Mouse (Mus musculus): ENCODE results near the gene Atad5. TPM values are rescaled to one million over a fixed set of nuclear protein-coding genes. Genes with fewer than 3 reads are reported as not detected.
A peak's percentile ranks its signal among the peaks of the same experiment; 100 is the strongest.
"Not testable (repeated sequence)": the region's sequence is repeated elsewhere in the genome, so short reads cannot be mapped to it uniquely, and the experiment has no call there.

Atad5 gene
- total RNA-seq (2018; cell fraction: chromatin; rRNA removed): 10 to 100 TPM in 14 of 26 experiments, 1 to 10 TPM in 12; 3.4 to 18.6 (median 10.6) TPM
- total RNA-seq (2018; cell fraction: cytosol; rRNA removed): 1 to 10 TPM in 25 of 26 experiments, under 1 TPM in 1; 0.86 to 3.2 (median 2.4) TPM
- 10 to 100 TPM in 2 of 26 experiments, 1 to 10 TPM in 24; 2.5 to 28.8 (median 6.8) TPM for total RNA-seq (2018; cell fraction: nucleus; rRNA removed)
- 1.5 to 6.1 TPM (median 1.9 TPM) in 3 replicates for polyA plus RNA-seq (2018)

GRCm38 (mm10) chr11:80088917-80089816, at the start of gene Atad5:
Gene Atad5, plus strand, starts transcription at chr11:80089400.
- Histone ChIP-seq H3K36me3 (ENCODE audit: inconsistent target) (no peaks in the 10 kb centered on the region), H3K27ac (peak within 1 kb of the TSS; percentile 32; the same call in 1 of the 2 replicates), H3K79me2 (ENCODE audit: inconsistent target) (peaks cover 47% of the 10 kb centered on the region), H3K4me3 (ENCODE audit: inconsistent target) (peak within 1 kb of the TSS; percentile 78)
- WGBS (ENCODE audit: missing documents): 4% methylated on average over 56 of the region's 57 CpGs

- Histone ChIP-seq H3K79me2 (ENCODE audit: inconsistent target) (no peaks in the 10 kb centered on the region), H3K4me3 (ENCODE audit: inconsistent target) (no peak overlapping the region), H3K36me3 (ENCODE audit: inconsistent target) (peaks cover 15% of the 10 kb centered on the region), H3K27ac (no peak overlapping the region)
- 48% methylated on average over 9 of the region's 10 CpGs for WGBS (ENCODE audit: missing documents)
Measured at GRCm38 (mm10) chr11:80042615-80043418, 46.4 kb upstream of the Atad5 start.

- H3K27ac ChIP-seq: no peak overlapping the region
Measured at GRCm38 (mm10) chr11:80043419-80043817, 45.8 kb upstream of the Atad5 start.

GRCm38 (mm10) chr11:80046856-80047255, 42.3 kb upstream of the Atad5 start:
- Histone ChIP-seq H3K79me2 (ENCODE audit: inconsistent target) (peaks cover 10% of the 10 kb centered on the region; the same call in 1 of the 2 replicates), H3K27ac (no peak overlapping the region), H3K4me3 (ENCODE audit: inconsistent target) (no peak overlapping the region), H3K36me3 (ENCODE audit: inconsistent target) (peaks cover 54% of the 10 kb centered on the region)
- 94% methylated on average over 7 of the region's 7 CpGs for WGBS (ENCODE audit: missing documents)

More at GRCm38 (mm10) chr11:80043419-80043817, 45.8 kb upstream of the Atad5 start:
- WGBS (ENCODE audit: missing documents): 74% methylated on average over 8 of the region's 8 CpGs
- Histone ChIP-seq H3K4me3 (ENCODE audit: inconsistent target) (no peak overlapping the region), H3K79me2 (ENCODE audit: inconsistent target) (no peaks in the 10 kb centered on the region), H3K36me3 (ENCODE audit: inconsistent target) (peaks cover 21% of the 10 kb centered on the region)

- WGBS (ENCODE audit: missing documents): 76% methylated on average over 2 of the region's 2 CpGs
- Histone ChIP-seq H3K36me3 (ENCODE audit: inconsistent target) (peaks cover 86% of the 10 kb centered on the region), H3K4me3 (ENCODE audit: inconsistent target) (no peak overlapping the region), H3K27ac (no peak overlapping the region), H3K79me2 (ENCODE audit: inconsistent target) (peaks cover 41% of the 10 kb centered on the region; the same call in 1 of the 2 replicates)
Measured at GRCm38 (mm10) chr11:80050088-80050487, 39.1 kb upstream of the Atad5 start.

- peaks cover 95% of the 10 kb centered on the region for H3K36me3 ChIP-seq (ENCODE audit: inconsistent target)
- no peak overlapping the region for H3K4me3 ChIP-seq (ENCODE audit: inconsistent target)
- H3K79me2 ChIP-seq (ENCODE audit: inconsistent target): peaks cover 48% of the 10 kb centered on the region; the same call in 1 of the 2 replicates
- H3K27ac ChIP-seq: no peak overlapping the region
- 62% methylated on average over 7 of the region's 7 CpGs for WGBS (ENCODE audit: missing documents)
Measured at GRCm38 (mm10) chr11:80052456-80052855, 36.7 kb upstream of the Atad5 start.

GRCm38 (mm10) chr11:80053171-80053570, 36.0 kb upstream of the Atad5 start:
- Histone ChIP-seq H3K36me3 (ENCODE audit: inconsistent target) (peaks cover 95% of the 10 kb centered on the region), H3K27ac (no peak overlapping the region), H3K4me3 (ENCODE audit: inconsistent target) (no peak overlapping the region), H3K79me2 (ENCODE audit: inconsistent target) (peaks cover 48% of the 10 kb centered on the region; the same call in 1 of the 2 replicates)
- WGBS (ENCODE audit: missing documents): 98% methylated on average over 5 of the region's 5 CpGs

- WGBS (ENCODE audit: missing documents): 81% methylated on average over 4 of the region's 4 CpGs
- Histone ChIP-seq H3K27ac (no peak overlapping the region), H3K79me2 (ENCODE audit: inconsistent target) (peaks cover 48% of the 10 kb centered on the region; the same call in 1 of the 2 replicates), H3K4me3 (ENCODE audit: inconsistent target) (no peak overlapping the region), H3K36me3 (ENCODE audit: inconsistent target) (peaks cover 94% of the 10 kb centered on the region)
Measured at GRCm38 (mm10) chr11:80054659-80055058, 34.5 kb upstream of the Atad5 start.

- H3K36me3 ChIP-seq (ENCODE audit: inconsistent target): peaks cover 94% of the 10 kb centered on the region
- no peak overlapping the region for H3K4me3 ChIP-seq (ENCODE audit: inconsistent target)
- no peak overlapping the region for H3K27ac ChIP-seq
- peaks cover 55% of the 10 kb centered on the region; the same call in 1 of the 2 replicates for H3K79me2 ChIP-seq (ENCODE audit: inconsistent target)
- 94% methylated on average over 9 of the region's 9 CpGs for WGBS (ENCODE audit: missing documents)
Measured at GRCm38 (mm10) chr11:80056141-80056540, 33.1 kb upstream of the Atad5 start.

- Histone ChIP-seq H3K4me3 (ENCODE audit: inconsistent target) (no peak overlapping the region), H3K27ac (no peak overlapping the region), H3K36me3 (ENCODE audit: inconsistent target) (peaks cover 62% of the 10 kb centered on the region), H3K79me2 (ENCODE audit: inconsistent target) (peaks cover 66% of the 10 kb centered on the region)
- 86% methylated on average over 4 of the region's 4 CpGs for WGBS (ENCODE audit: missing documents)
Measured at GRCm38 (mm10) chr11:80062159-80062558, 27.0 kb upstream of the Atad5 start.

- not testable (repeated sequence) for H3K27ac ChIP-seq; H3K4me3 ChIP-seq (ENCODE audit: inconsistent target)
- Histone ChIP-seq H3K36me3 (ENCODE audit: inconsistent target) (peaks cover 22% of the 10 kb centered on the region), H3K79me2 (ENCODE audit: inconsistent target) (peaks cover 94% of the 10 kb centered on the region)
- WGBS (ENCODE audit: missing documents): 89% methylated on average over 3 of the region's 4 CpGs
Measured at GRCm38 (mm10) chr11:80066373-80066772, 22.8 kb upstream of the Atad5 start.

- WGBS (ENCODE audit: missing documents): 0% methylated on average over 5 of the region's 5 CpGs
- H3K27ac ChIP-seq: peak overlapping the region; percentile 41
- H3K79me2 ChIP-seq (ENCODE audit: inconsistent target): peaks cover 95% of the 10 kb centered on the region
- peaks cover 13% of the 10 kb centered on the region; the same call in 1 of the 2 replicates for H3K36me3 ChIP-seq (ENCODE audit: inconsistent target)
- no peak overlapping the region for H3K4me3 ChIP-seq (ENCODE audit: inconsistent target)
Measured at GRCm38 (mm10) chr11:80067558-80067957, 21.6 kb upstream of the Atad5 start.

- no peak overlapping the region for H3K27ac ChIP-seq
- WGBS (ENCODE audit: missing documents): 75% methylated on average over 3 of the region's 3 CpGs
- H3K36me3 ChIP-seq (ENCODE audit: inconsistent target): 0 out of 2 replicates have a peak, but pooled peaks cover 4% of the 10 kb centered on the region
- peaks cover 98% of the 10 kb centered on the region for H3K79me2 ChIP-seq (ENCODE audit: inconsistent target)
- no peak overlapping the region for H3K4me3 ChIP-seq (ENCODE audit: inconsistent target)
Measured at GRCm38 (mm10) chr11:80069815-80070214, 19.4 kb upstream of the Atad5 start.

- H3K27ac ChIP-seq: peak overlapping the region; percentile 4; the same call in 1 of the 2 replicates
- H3K36me3 ChIP-seq (ENCODE audit: inconsistent target): 0 out of 2 replicates have a peak, but pooled peaks cover 4% of the 10 kb centered on the region
- 80% methylated on average over 2 of the region's 2 CpGs for WGBS (ENCODE audit: missing documents)
- H3K4me3 ChIP-seq (ENCODE audit: inconsistent target): no peak overlapping the region
- peaks cover 98% of the 10 kb centered on the region for H3K79me2 ChIP-seq (ENCODE audit: inconsistent target)
Measured at GRCm38 (mm10) chr11:80071039-80071438, 18.2 kb upstream of the Atad5 start.

Measured in macrophage (primary cell).